Mouse (Mus musculus): ENCODE data around the gene Zbtb44. TPM values are rescaled to one million over a fixed set of nuclear protein-coding genes. Genes with fewer than 3 reads are reported as not detected.
A peak's percentile ranks its signal among the peaks of the same experiment; 100 is the strongest.
"Not testable (repeated sequence)": the region's sequence is repeated elsewhere in the genome, so short reads cannot be mapped to it uniquely, and the experiment has no call there.

Zbtb44 gene
- polyA plus RNA-seq, 1 experiment from 2014 or later = 7.8 TPM

DNA sequence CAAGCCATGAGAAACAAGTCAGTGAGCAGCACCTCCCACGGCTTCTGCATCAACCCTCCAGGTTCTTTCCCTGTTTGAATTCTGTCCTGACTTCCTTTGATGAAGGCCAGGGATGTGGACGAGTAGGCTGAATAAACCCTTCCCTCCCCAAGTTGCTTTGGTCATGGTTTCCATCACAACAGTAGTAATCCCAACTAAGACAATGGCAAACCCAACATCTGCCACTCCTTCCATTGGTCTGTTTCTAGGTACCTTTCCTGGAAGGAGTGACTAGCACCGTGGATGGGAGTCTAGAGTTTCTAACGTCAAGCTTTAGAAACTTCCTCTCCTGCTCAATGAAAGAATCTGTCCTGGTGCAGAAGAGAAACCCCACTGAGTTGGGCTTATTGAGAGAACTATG, 12.8 kb upstream of the Zbtb44 start:
- Histone ChIP-seq H3K27me3 (no peaks in the 10 kb centered on the region), H3K4me3 (no peak overlapping the region), H3K9ac (no peak overlapping the region), H3K9me3 (no peaks in the 10 kb centered on the region), H3K27ac (no peak overlapping the region), H3K4me2 (replicated peaks) (no peak overlapping the region), H3K36me3 (no peaks in the 10 kb centered on the region), H3K4me1 (no peaks in the 10 kb centered on the region)
- ATAC-seq (ENCODE audit: low FRiP score, low read depth) = no peak
- WGBS = 67% methylated on average over 4 of the region's 4 CpGs

DNA sequence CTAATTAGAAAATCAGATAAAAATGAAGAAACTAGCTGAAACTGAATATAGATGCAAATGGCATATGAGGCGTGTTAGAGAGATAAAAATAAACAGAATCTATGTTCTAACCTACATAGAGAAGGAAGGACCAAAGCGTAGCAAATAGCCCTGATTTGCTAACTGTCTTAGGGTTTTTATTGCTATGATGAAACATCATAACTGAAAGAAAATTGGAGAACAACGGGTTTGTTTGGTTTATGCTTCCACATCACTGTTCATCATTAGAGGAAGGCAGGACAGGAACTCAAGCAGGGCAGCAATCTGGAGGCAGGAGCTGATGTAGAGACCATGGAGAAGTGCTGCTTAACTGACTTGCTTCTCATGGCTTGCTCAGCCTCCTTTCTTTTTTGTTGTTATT, 12.3 kb upstream of the Zbtb44 start:
- ATAC-seq (ENCODE audit: low FRiP score, low read depth) = no peak
- H3K27me3 ChIP-seq = no peaks in the 10 kb centered on the region
- no peak overlapping the region for H3K4me2 ChIP-seq (replicated peaks)
- 87% methylated on average over 3 of the region's 3 CpGs for WGBS
- no peak overlapping the region for H3K4me3 ChIP-seq
- no peaks in the 10 kb centered on the region for H3K36me3 ChIP-seq
- no peak overlapping the region for H3K9ac ChIP-seq
- H3K27ac ChIP-seq = no peak overlapping the region
- no peaks in the 10 kb centered on the region for H3K4me1 ChIP-seq
- no peaks in the 10 kb centered on the region for H3K9me3 ChIP-seq

DNA sequence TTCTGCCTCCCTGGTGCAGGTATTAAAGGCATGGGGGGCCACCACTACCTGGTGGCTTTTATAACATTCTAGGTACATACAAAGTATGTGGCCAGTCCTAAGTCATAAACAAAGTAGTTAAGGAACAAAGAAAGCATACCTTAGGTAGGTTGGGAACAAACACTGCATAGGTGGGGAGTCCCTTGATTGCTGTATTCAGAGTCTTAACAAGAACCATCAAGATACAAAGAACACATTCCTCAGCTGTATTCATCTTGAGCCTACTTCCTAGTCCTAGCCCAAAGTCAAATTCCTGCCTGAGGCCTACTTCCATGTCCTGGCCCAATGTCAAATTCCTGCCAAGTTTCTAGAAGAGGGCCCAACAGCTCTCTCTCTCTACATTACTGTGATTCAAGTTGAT, 11.7 kb upstream of the Zbtb44 start:
- Histone ChIP-seq H3K27me3 (no peaks in the 10 kb centered on the region), H3K9me3 (no peaks in the 10 kb centered on the region), H3K4me3 (no peak overlapping the region), H3K9ac (no peak overlapping the region), H3K4me1 (no peaks in the 10 kb centered on the region), H3K36me3 (no peaks in the 10 kb centered on the region), H3K27ac (no peak overlapping the region), H3K4me2 (replicated peaks) (no peak overlapping the region)
- no peak for ATAC-seq (ENCODE audit: low FRiP score, low read depth)

DNA sequence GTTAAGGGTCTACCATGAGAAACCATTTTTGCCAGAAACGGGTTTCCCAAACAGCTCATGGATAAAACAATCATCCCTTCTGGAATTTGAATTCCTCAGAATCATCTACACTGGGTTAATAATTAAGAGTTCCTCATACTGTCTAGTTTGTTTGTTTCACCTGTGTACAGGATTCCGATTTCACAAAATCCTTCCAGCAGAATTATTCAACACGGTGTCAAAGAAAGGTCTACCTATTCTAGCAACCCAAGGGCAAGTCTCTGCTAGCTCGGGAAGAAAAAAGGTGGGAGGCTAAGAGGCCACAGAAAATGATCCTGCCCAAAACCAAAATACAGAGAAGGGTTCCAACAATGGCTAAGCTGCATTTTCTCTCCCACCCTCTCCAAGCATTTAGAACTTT, 2.2 kb upstream of the Zbtb44 start:
- H3K27ac ChIP-seq = no peak overlapping the region
- H3K9ac ChIP-seq = no peak overlapping the region
- no peaks in the 10 kb centered on the region for H3K9me3 ChIP-seq
- no peaks in the 10 kb centered on the region for H3K36me3 ChIP-seq
- H3K4me2 ChIP-seq (replicated peaks) = no peak overlapping the region
- peaks cover 16% of the 10 kb centered on the region for H3K4me1 ChIP-seq
- ATAC-seq (ENCODE audit: low FRiP score, low read depth) = no peak
- H3K4me3 ChIP-seq = no peak overlapping the region
- H3K27me3 ChIP-seq = no peaks in the 10 kb centered on the region
- WGBS = 80% methylated on average over 4 of the region's 4 CpGs

DNA sequence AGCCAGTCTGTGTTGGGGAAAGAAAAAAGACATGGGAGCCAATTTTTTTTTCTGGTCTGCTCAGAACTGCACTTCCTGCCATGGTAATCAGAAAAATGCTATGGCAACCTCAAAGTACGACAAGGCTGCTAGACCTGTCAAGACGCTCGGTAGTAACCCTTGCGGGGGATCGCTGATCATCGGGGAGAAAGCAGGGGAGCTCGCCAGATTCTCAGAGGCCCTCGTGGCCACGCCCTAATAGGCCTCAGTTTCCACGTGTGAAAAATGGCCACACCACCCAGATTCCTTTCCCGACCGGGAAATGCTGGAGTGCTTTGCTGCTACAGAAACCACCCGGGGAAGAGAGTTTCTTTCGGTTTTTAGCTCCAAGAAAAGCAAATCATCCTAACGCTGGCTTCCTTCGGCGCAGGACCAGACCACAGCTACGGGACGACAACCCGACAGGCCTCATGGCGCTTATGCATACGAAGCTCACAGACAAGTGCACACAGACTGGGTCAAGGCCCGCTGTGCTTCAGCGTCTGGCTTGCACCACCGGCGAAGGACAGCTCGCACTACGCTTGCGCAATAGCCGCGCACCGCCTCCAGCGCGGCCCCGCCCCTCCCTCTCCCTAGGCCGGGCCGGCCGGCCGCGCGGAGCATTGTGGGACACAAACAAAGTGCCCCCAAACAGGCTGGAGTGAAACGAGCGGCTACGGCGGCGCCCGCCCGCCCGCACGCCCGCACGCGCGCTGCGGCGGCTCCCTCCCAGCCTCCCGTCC, 513 bp upstream of the Zbtb44 start:
- under 1% methylated on average over 57 of the region's 57 CpGs for WGBS
- ATAC-seq (ENCODE audit: low FRiP score, low read depth) = peak; percentile 95
- Histone ChIP-seq H3K27ac (peak overlapping the region; percentile 97), H3K4me3 (peak overlapping the region; percentile 98), H3K9me3 (no peaks in the 10 kb centered on the region), H3K9ac (peak overlapping the region; percentile 92), H3K4me2 (replicated peaks) (peak overlapping the region; percentile 82), H3K4me1 (peaks cover 16% of the 10 kb centered on the region), H3K27me3 (no peaks in the 10 kb centered on the region), H3K36me3 (peaks cover 3% of the 10 kb centered on the region; the same call in 1 of the 2 replicates)

DNA sequence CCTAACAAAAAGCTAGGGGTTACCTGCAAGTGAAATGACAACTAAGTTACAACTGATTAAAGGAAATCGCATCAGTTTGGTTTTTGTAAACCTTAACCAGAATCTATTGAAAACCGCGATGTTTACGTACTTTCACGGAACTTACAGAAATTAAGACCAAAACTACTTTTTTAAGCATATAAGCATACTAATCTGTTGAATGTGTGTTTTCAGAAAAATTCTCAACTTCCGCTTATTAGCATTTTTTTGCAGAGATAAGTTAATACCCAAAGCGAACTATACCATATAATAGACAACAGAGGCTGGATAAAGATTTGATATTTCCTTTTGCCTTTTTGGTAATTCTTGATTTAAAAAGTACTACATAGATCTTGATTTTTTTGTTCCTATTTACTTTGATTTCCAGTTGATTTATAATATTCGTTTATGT, 985 bp downstream of the Zbtb44 start:
- no peak for ATAC-seq (ENCODE audit: low FRiP score, low read depth)
- peak overlapping the region; percentile 82 for H3K4me2 ChIP-seq (replicated peaks)
- no peaks in the 10 kb centered on the region for H3K9me3 ChIP-seq
- peak overlapping the region; percentile 92 for H3K9ac ChIP-seq
- no peaks in the 10 kb centered on the region for H3K27me3 ChIP-seq
- WGBS = 14% methylated on average over 8 of the region's 8 CpGs
- H3K36me3 ChIP-seq = peaks cover 3% of the 10 kb centered on the region; the same call in 1 of the 2 replicates
- H3K4me1 ChIP-seq = peaks cover 16% of the 10 kb centered on the region
- H3K27ac ChIP-seq = no peak overlapping the region
- peak overlapping the region; percentile 98 for H3K4me3 ChIP-seq

DNA sequence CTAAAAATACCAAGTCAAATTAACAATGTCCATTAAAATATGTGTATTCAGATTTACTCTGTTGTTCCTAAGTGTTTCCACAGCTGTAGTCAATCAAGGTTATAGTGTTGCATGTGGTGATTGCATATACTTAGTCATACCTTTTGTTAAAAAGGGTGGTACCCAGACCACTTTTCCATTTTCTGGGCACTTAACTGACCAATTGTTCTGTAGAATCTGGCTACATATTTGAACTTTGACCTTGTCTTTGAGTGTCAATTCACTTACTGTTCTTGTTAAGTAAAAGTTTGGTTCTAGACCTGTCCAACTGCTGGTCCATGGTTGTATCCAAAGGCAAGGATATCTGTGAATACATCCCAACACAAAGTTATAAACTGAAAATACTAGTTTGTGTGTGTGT, 2.1 kb downstream of the Zbtb44 start:
- H3K4me3 ChIP-seq = no peak overlapping the region
- peak overlapping the region; percentile 56 for H3K4me2 ChIP-seq (replicated peaks)
- no peak overlapping the region for H3K27ac ChIP-seq
- no peaks in the 10 kb centered on the region for H3K27me3 ChIP-seq
- H3K36me3 ChIP-seq = peaks cover 3% of the 10 kb centered on the region; the same call in 1 of the 2 replicates
- no peak overlapping the region for H3K9ac ChIP-seq
- ATAC-seq (ENCODE audit: low FRiP score, low read depth) = no peak
- no peaks in the 10 kb centered on the region for H3K9me3 ChIP-seq
- H3K4me1 ChIP-seq = peaks cover 16% of the 10 kb centered on the region

DNA sequence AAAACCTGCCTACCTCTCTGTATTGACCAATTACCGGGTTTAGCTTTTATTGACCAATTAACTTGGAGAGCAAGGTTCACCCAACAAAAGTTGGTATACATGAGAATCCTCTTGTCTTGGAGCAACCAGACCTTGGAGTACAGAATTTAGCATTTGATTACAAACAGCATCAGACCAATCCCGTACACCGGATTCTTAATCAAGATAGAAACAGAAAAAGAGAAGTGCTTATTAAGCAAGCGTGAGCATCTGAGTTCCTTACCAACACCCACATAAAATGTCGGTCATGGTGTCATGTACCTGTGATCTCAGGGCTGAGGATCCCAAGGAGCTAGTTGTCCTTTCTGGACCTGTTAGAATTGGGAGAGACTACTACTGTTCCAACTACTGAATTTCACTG, 19.8 kb downstream of the Zbtb44 start:
- whole genome bisulfite sequencing = 94% methylated on average over 5 of the region's 5 CpGs
- no peak for ATAC-seq (ENCODE audit: low FRiP score, low read depth)

DNA sequence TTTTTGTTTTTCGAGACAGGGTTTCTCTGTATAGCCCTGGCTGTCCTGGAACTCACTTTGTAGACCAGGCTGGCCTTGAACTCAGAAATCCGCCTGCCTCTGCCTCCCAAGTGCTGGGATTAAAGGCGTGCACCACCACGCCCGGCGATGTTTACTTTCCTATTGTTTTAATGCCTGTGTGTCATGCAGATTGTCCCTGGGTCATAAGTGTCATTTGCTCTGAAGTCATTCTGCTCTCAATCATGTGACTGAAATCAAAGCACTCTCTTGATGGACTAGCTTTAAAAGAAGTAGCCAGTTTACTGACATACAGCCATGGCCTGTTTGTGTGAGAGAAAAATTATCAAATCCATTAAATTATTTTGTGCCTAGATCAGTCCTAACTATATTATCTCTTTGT, 21.1 kb downstream of the Zbtb44 start:
- not testable (repeated sequence) for H3K4me3 ChIP-seq; H3K27ac ChIP-seq; H3K9ac ChIP-seq; H3K27me3 ChIP-seq; H3K9me3 ChIP-seq; H3K4me2 ChIP-seq (replicated peaks); H3K4me1 ChIP-seq; ATAC-seq (ENCODE audit: low FRiP score, low read depth)
- H3K36me3 ChIP-seq = peaks cover 23% of the 10 kb centered on the region
- WGBS = 95% methylated on average over 6 of the region's 6 CpGs

More for the DNA sequence above, 19.8 kb downstream of the Zbtb44 start:
- peaks cover 16% of the 10 kb centered on the region for H3K36me3 ChIP-seq
- no peak overlapping the region for H3K4me2 ChIP-seq (replicated peaks)
- H3K27ac ChIP-seq = no peak overlapping the region
- no peak overlapping the region for H3K9ac ChIP-seq
- H3K4me3 ChIP-seq = no peak overlapping the region
- H3K9me3 ChIP-seq = no peaks in the 10 kb centered on the region
- H3K27me3 ChIP-seq = no peaks in the 10 kb centered on the region
- H3K4me1 ChIP-seq = no peaks in the 10 kb centered on the region

DNA sequence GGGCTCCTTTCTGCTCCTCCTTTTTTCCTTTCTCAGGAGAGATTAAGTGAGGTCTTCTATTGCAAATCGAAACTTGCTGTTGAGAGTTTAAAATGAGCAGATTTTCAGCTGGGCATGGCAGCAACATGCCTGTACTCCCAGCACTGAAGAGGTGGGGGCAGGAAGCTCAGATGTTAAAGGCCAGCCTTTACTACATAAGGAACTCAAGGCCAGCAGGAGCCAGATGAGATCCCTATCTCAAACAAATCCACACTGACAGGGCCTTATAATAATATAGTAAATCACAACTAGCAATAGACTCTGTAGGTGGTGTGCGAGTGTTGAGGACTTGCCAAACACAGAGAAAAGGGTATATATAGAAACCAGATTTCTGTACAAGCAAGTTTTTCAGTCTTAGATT, 28.3 kb downstream of the Zbtb44 start:
- ATAC-seq (ENCODE audit: low FRiP score, low read depth) = no peak
- peaks cover 49% of the 10 kb centered on the region for H3K36me3 ChIP-seq

DNA sequence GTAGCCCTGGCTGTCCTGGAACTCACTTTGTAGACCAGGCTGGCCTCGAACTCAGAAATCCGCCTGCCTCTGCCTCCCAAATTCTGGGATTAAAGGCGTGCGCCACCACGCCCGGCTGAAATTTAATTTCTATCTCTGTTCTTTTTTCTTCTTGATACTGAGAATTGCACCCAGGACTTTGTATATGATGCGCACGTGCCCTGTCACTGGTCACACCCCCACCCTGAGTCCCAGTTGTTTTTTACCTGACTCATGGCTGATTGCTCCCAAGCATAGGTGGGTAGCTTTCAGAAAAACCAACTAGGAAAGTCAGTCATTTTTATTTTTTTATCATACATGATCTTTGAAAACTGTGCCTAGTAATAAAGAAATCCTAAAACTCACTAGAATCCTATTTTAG, 40.3 kb downstream of the Zbtb44 start:
- ATAC-seq (ENCODE audit: low FRiP score, low read depth) = no peak
- WGBS = 95% methylated on average over 8 of the region's 8 CpGs
- Histone ChIP-seq H3K27me3 (no peaks in the 10 kb centered on the region), H3K4me3 (no peak overlapping the region), H3K4me2 (replicated peaks) (no peak overlapping the region), H3K9me3 (no peaks in the 10 kb centered on the region), H3K36me3 (peaks cover 24% of the 10 kb centered on the region), H3K27ac (no peak overlapping the region), H3K9ac (no peak overlapping the region), H3K4me1 (peaks cover 10% of the 10 kb centered on the region)

More for the DNA sequence above, 28.3 kb downstream of the Zbtb44 start:
- Histone ChIP-seq H3K27ac (no peak overlapping the region), H3K4me1 (no peaks in the 10 kb centered on the region), H3K9me3 (no peaks in the 10 kb centered on the region), H3K4me2 (replicated peaks) (no peak overlapping the region), H3K9ac (no peak overlapping the region), H3K4me3 (no peak overlapping the region), H3K27me3 (no peaks in the 10 kb centered on the region)
- 71% methylated on average over 2 of the region's 2 CpGs for WGBS

DNA sequence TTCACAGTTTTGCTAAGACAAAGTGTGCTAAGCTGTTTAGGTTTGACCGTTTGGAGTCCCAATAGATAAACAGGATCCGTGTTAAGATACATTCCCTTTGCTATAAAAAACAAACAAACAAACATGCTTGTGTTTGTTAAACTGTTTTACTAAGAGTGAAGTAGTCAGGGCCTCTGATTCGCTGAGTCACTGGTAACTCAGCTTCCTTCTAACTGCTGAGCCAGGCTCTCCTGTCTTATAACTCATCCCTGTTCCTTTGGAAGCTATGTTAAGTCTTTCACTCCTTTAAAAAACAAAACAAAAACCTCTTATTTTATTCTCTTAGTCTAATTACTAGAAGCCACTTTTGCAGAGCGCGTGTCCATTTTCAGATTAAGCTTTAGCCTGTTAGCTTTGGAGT, 41.8 kb downstream of the Zbtb44 start:
- Histone ChIP-seq H3K4me1 (no peaks in the 10 kb centered on the region), H3K9me3 (no peaks in the 10 kb centered on the region), H3K4me2 (replicated peaks) (no peak overlapping the region), H3K27ac (no peak overlapping the region), H3K9ac (no peak overlapping the region), H3K36me3 (peaks cover 16% of the 10 kb centered on the region), H3K4me3 (no peak overlapping the region), H3K27me3 (no peaks in the 10 kb centered on the region)
- ATAC-seq (ENCODE audit: low FRiP score, low read depth) = no peak
- WGBS = 92% methylated on average over 5 of the region's 5 CpGs

DNA sequence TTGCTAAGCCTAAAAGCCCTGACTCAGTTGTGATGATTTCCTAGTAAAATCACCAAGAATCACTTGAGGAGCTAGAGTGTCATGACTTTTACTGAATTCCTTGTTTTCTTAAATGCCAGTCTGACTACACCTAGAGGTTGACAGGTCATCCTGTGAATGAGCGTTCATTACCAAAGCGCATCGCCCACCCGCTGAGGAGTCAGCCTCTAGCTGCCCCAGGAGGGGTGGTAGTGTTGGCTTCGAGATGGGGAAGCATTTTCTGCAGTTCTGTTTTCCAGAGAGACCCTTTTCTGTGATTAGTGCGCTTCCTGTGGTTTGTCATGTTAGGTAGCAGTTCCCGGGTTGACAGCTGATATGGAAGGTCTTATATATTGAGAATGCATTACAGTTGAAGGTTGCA, 43.4 kb downstream of the Zbtb44 start:
- Histone ChIP-seq H3K27ac (no peak overlapping the region), H3K9ac (no peak overlapping the region), H3K27me3 (no peaks in the 10 kb centered on the region), H3K9me3 (no peaks in the 10 kb centered on the region), H3K4me1 (no peaks in the 10 kb centered on the region), H3K4me3 (no peak overlapping the region), H3K36me3 (peaks cover 11% of the 10 kb centered on the region), H3K4me2 (replicated peaks) (no peak overlapping the region)
- WGBS = 74% methylated on average over 7 of the region's 7 CpGs
- ATAC-seq (ENCODE audit: low FRiP score, low read depth) = no peak
